Mouse (Mus musculus) stomach, embryonic 14.5 days (tissue): Measurements from ENCODE around the gene Ankrd54. TPM values are rescaled to one million over a fixed set of nuclear protein-coding genes. Genes with fewer than 3 reads are reported as not detected.

Experiments used
- ATAC-seq: fragments of 200-750 bp; cut with Nextera tagmentation; 2 replicates; pipeline ENCODE4 v1.8.0; 2017; ENCODE audit warnings: low read depth, moderate TSS enrichment; ENCODE audit not compliant: insufficient number of reproducible peaks, insufficient read depth, low FRiP score
- H3K27ac ChIP-seq: fragments of 300-500 bp; sonication (generic); 2 replicates; pipeline ENCODE4 v1.5.1; 2014; ENCODE audit warnings: mild to moderate bottlenecking, low read length, moderate library complexity, mixed read lengths
- H3K27me3 ChIP-seq: fragments of 300-500 bp; sonication (generic); 2 replicates; pipeline ENCODE4 v1.6.1; 2014; ENCODE audit warnings: low read length, control low read depth, mixed read lengths; ENCODE audit not compliant: control insufficient read depth, insufficient read depth
- H3K36me3 ChIP-seq: fragments of 300-500 bp; sonication (generic); 2 replicates; pipeline ENCODE4 v1.6.1; 2014; ENCODE audit warnings: mild to moderate bottlenecking, control low read depth, low read length, moderate library complexity, mixed read lengths; ENCODE audit not compliant: control insufficient read depth, insufficient read depth
- H3K4me1 ChIP-seq: fragments of 300-500 bp; sonication (generic); 2 replicates; pipeline ENCODE4 v1.6.1; 2014; ENCODE audit warnings: low read length, control low read depth, mixed read lengths; ENCODE audit not compliant: control insufficient read depth, insufficient read depth
- H3K4me2 ChIP-seq: fragments of 300-500 bp; sonication (generic); replicated peaks from 2 replicates; pipeline ENCODE4 v1.6.1; 2014; ENCODE audit warnings: low read depth, low read length, control low read depth
- H3K4me3 ChIP-seq: fragments of 300-500 bp; sonication (generic); 2 replicates; pipeline ENCODE4 v1.5.1; 2014; ENCODE audit warnings: low read depth, low read length, control low read depth
- H3K9ac ChIP-seq: fragments of 300-500 bp; sonication (generic); replicated peaks from 2 replicates; pipeline ENCODE4 v1.6.1; 2014; ENCODE audit warnings: low read depth, mild to moderate bottlenecking, control low read depth, low read length, moderate library complexity, mixed read lengths
- H3K9me3 ChIP-seq: fragments of 300-500 bp; sonication (generic); 2 replicates; pipeline ENCODE4 v1.6.1; 2016; ENCODE audit warnings: low read depth, low read length, control low read depth; ENCODE audit not compliant: control insufficient read depth
- WGBS: fragments of 180-500 bp; shearing (Covaris S2); extraction: QIAGEN DNeasy Blood & Tissue Kit; methylation state at CpG from one replicate; pipeline ENCODE4 v1.1.7; 2014; 5-methylcytosine and 5-hydroxymethylcytosine counted together
- polyA plus RNA-seq: library from polyadenylated mRNA; unstranded; fragments of >200 nt; fragmentation: Nextera tagmentation; extraction: Ambion mirVana; gene quantifications from 2 replicates; pipeline ENCODE4 v1.2.1, GENCODE M21; 2014

Gene Ankrd54
- polyA plus RNA-seq, 1 experiment from 2014 or later, result 44.1 TPM

DNA sequence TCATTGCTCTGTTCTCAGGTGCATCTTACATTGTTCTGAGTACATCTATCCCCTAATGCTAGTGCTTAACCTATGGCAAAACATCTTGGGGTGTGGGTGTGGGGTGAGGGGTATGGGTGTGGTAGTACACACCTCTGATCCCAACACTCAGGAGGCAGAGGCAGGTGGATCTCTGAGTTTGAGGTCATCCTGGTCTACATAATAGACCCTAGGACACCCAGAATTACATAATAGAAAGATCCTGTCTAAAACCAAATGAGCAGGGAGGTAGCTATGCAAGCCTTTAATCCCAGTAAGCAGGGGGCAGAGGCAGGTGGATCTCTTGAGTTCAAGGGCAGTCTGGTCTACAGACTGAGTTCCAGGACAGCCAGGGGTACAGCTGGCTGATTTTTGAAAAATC, 11.1 kb upstream of the Ankrd54 start:
- Histone ChIP-seq H3K4me1 (peaks cover 3% of the 10 kb centered on the region; the same call in 1 of the 2 replicates), H3K36me3 (peaks cover 24% of the 10 kb centered on the region), H3K27me3 (no peaks in the 10 kb centered on the region), H3K4me2 (no peak overlapping the region), H3K4me3 (no peak overlapping the region), H3K9ac (no peak overlapping the region), H3K27ac (no peak overlapping the region), H3K9me3 (no peaks in the 10 kb centered on the region)
- ATAC-seq, result no peak

DNA sequence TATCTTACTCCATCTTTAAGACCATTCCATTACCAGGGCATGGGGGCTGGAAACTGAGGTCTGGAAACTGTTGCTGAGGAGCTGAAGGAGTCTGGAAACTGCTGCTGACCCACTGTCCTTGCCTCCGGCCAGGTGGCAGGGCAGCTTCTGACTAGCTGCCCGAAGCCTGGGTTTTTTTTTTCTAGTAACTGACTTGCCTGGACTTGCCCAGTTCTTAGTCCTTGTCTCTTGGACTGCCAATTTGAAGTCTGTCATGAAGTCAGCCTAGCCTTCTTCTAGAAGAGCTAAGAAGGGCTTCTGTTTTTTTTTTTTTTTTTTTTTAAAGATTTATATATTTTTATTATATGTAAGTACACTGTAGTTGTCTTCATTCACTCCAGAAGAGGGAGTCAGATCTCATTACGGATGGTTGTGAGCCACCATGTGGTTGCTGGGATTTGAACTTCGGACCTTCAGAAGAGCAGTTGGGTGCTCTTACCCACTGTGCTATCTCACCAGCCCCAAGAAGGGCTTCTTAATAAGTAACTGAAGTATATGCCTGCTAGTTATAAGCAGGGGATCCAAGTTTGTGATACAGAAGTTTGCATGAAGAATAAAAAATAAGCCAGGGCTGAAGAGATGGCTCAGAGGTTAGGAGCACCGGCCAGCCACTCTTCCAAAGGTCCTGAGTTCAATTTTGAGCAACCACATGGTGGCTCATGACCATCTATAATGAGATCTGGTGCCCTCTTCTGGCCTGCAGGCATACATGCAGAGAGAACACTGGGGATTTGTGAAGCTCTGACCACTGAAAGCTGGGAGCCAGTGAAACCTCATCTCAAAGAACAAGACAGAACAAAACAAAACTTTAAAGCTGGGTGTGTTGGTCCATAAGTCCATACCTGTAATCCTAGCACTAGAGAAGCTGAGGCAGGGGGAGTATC, 8.7 kb upstream of the Ankrd54 start:
- Histone ChIP-seq H3K4me1 (peaks cover 3% of the 10 kb centered on the region; the same call in 1 of the 2 replicates), H3K36me3 (no peaks in the 10 kb centered on the region), H3K9ac (no peak overlapping the region), H3K9me3 (no peaks in the 10 kb centered on the region), H3K4me3 (no peak overlapping the region), H3K4me2 (no peak overlapping the region), H3K27ac (no peak overlapping the region), H3K27me3 (no peaks in the 10 kb centered on the region)
- 63% methylated on average over 5 of the region's 5 CpGs for WGBS
- no peak for ATAC-seq

DNA sequence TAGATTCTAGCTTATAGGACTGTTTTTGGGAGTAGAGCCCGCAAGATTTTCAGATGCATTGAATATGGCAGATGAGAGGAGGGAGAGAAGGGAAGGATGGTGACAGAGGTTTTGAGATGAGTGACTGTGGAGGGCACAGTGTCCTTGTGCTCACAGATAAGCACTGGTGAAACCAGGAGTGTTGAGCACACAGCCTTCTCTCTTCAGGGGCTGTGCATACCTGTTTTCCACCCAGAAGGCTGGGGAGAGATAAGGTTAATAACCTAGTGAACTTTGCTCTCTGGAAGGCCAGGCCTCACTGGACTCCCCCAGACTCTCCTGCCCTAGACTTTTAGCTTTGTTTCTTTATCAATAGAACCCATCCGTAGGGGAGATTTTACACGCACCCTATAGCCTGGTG, 5.7 kb upstream of the Ankrd54 start:
- H3K36me3 ChIP-seq, result no peaks in the 10 kb centered on the region
- H3K4me3 ChIP-seq, result no peak overlapping the region
- H3K4me1 ChIP-seq, result 0 out of 2 replicates have a peak, but pooled peaks cover 3% of the 10 kb centered on the region
- no peak overlapping the region for H3K9ac ChIP-seq
- no peaks in the 10 kb centered on the region for H3K9me3 ChIP-seq
- no peaks in the 10 kb centered on the region for H3K27me3 ChIP-seq
- WGBS, result 68% methylated on average over 3 of the region's 3 CpGs
- H3K27ac ChIP-seq, result no peak overlapping the region
- ATAC-seq, result no peak
- no peak overlapping the region for H3K4me2 ChIP-seq

DNA sequence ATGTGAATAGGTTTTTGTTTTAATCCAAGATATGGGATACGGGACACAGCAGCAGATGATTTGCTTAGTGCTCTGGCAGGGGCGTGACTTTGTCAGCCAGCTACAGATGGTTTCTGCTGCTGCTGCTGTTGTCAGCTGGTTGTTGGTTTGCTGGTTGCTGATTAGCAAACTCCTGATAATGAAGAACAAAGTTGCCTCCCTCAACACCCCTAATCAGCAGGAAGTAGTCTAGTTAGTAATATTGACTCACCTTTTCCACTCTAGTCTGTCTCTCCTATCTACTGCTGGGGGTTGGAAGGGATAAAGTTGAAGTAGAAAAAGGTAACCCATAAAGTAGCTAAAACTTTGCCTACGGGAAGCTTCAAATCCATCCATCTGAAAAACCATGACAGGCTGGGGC, 4.9 kb upstream of the Ankrd54 start:
- no peak for ATAC-seq

DNA sequence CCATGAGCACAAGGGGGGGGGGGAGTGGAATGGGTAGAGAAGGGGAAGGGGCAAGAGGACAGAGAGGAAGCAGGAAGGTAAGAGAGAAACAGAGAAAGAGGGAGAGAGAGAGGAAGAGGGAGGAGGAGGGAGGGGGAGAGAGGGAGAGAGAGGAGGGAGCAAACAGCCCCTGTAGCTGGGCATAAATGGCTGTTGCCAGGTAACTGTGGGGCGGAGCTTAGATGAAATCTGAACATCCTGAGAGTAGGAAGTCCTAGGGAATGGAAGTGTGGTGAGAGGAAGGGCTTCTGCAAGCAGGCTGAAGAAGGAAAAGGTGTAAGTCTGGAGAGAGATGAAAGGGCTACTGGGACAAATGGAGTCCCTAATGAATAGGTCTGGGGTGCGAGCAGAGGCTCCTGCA, 3.6 kb upstream of the Ankrd54 start:
- Histone ChIP-seq H3K9ac (no peak overlapping the region), H3K36me3 (no peaks in the 10 kb centered on the region), H3K27me3 (no peaks in the 10 kb centered on the region), H3K4me2 (no peak overlapping the region), H3K4me1 (0 out of 2 replicates have a peak, but pooled peaks cover 9% of the 10 kb centered on the region), H3K27ac (no peak overlapping the region), H3K4me3 (no peak overlapping the region), H3K9me3 (no peaks in the 10 kb centered on the region)
- ATAC-seq, result no peak
- 31% methylated on average over 2 of the region's 2 CpGs for WGBS

More for the DNA sequence above, 4.9 kb upstream of the Ankrd54 start:
- no peak overlapping the region for H3K4me2 ChIP-seq
- H3K36me3 ChIP-seq, result no peaks in the 10 kb centered on the region
- peak overlapping the region; percentile 16; the same call in 1 of the 2 replicates for H3K27ac ChIP-seq
- H3K9me3 ChIP-seq, result no peaks in the 10 kb centered on the region
- H3K9ac ChIP-seq, result no peak overlapping the region
- no peaks in the 10 kb centered on the region for H3K27me3 ChIP-seq
- 0 out of 2 replicates have a peak, but pooled peaks cover 4% of the 10 kb centered on the region for H3K4me1 ChIP-seq
- 51% methylated on average over 3 of the region's 3 CpGs for WGBS
- H3K4me3 ChIP-seq, result no peak overlapping the region

DNA sequence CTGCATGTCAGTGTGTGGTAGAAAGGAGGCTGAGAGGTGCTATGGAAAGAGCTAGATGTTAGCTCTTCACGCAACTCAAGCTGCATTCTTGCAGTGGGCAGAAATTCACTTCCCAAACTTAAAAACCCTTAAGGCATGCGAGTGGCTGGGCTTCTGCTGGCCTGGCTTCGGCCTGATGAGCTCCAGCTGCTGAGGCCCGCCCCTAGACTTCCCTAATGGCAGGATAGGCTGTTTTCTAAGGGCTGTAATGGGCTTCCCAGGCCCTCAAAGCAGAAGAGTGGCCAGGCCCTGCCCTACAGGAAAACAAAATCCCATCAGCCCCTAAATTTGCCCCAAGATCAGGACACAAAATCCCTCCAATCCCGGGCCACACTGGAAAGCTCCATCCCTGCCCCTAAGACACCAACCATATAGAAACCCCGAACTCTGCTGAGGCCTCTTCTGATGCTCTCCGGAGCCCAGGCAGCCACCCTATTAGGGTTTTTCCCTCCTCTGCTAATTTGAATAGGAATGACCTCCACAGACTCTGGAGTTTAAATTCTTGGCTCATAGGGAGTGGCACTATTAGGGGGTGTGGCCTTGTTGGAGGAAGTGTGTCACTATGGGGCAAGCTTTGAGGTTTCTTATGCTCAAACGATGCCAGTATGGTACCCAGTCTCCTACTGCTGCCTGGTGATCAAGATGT, 2.5 kb upstream of the Ankrd54 start:
- H3K27ac ChIP-seq, result peak overlapping the region; percentile 80
- no peaks in the 10 kb centered on the region for H3K27me3 ChIP-seq
- 0 out of 2 replicates have a peak, but pooled peaks cover 9% of the 10 kb centered on the region for H3K4me1 ChIP-seq
- no peak for ATAC-seq
- no peak overlapping the region for H3K4me3 ChIP-seq
- no peak overlapping the region for H3K9ac ChIP-seq
- no peaks in the 10 kb centered on the region for H3K9me3 ChIP-seq
- WGBS, result 26% methylated on average over 8 of the region's 8 CpGs
- no peak overlapping the region for H3K4me2 ChIP-seq
- H3K36me3 ChIP-seq, result peaks cover 5% of the 10 kb centered on the region; the same call in 1 of the 2 replicates

DNA sequence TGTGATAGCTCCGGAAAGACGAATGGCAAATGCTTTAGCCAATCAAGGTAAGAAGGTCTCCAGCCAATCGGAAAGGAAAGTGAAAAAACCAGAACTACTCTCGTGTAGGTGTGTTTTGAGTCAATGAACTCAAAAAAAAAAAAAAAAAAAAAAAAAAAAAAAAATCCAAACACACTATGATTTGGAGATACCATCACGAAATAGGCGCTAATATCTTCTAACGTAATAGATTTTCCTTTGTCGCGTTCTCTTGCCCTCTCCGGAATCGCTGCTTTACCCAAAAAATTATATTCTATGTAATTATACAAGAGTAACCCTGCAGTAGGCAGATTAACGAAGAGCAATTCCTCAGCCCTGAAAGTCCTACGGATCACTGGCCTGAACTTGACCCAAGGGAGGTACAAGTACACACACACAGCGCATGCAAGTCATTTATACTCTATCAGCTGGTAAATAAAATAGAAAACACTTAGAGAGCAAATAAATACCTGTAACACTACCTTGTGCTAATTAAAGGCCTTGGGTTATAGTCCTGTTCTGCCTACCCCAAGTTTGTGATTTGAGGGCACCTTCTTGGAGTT, 557 bp upstream of the Ankrd54 start:
- Histone ChIP-seq H3K9ac (no peak overlapping the region), H3K4me3 (peak overlapping the region; percentile 89; the same call in 1 of the 2 replicates), H3K4me2 (peak overlapping the region; percentile 46), H3K4me1 (0 out of 2 replicates have a peak, but pooled peaks cover 9% of the 10 kb centered on the region), H3K27ac (0 out of 2 replicates have a peak overlapping the region, but pooled peaks have one; percentile 41), H3K9me3 (no peaks in the 10 kb centered on the region), H3K36me3 (peaks cover 24% of the 10 kb centered on the region), H3K27me3 (no peaks in the 10 kb centered on the region)
- 11% methylated on average over 14 of the region's 14 CpGs for WGBS
- no peak for ATAC-seq

DNA sequence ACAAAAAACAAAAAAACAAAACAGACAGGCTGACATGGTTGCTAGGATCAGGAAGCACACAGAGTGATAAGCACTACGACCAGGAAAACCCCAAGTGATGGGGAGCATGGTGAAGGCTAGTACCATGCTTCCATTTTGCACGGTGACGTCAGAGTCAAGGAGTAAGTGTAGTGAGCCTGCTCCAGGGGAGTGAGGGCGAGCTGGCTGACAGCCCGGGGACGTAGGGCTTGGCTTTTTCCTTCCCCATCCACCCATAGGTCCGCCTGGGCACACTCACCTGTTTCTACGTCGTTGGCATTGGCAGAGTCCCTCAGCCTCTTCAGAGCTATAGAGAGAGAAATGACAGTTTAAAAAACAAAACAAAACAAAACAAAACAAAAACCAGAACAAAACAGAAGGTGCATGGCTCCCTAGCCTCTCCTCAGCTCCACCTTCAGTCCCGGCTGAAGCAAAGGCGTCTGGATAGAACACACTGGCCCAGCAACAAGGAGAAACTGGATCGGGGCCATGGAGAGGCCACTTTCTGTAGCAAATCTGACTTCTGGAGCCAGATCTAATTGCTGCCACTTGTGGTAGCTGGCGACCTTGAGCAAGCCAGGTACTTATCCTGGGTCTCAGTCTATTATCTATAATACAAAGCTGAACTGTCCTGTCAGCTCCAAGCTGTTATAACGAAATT, 1.7 kb downstream of the Ankrd54 start:
- 0 out of 2 replicates have a peak, but pooled peaks cover 9% of the 10 kb centered on the region for H3K4me1 ChIP-seq
- H3K9me3 ChIP-seq, result no peaks in the 10 kb centered on the region
- no peak overlapping the region for H3K9ac ChIP-seq
- no peaks in the 10 kb centered on the region for H3K27me3 ChIP-seq
- 0 out of 2 replicates have a peak overlapping the region, but pooled peaks have one; percentile 89 for H3K4me3 ChIP-seq
- peak overlapping the region; percentile 68; the same call in 1 of the 2 replicates for H3K4me2 ChIP-seq
- peaks cover 40% of the 10 kb centered on the region for H3K36me3 ChIP-seq
- WGBS, result 82% methylated on average over 14 of the region's 14 CpGs
- H3K27ac ChIP-seq, result no peak overlapping the region
- no peak for ATAC-seq
